8 mouse cellular contexts compared by ENCODE assay signal in the genomic region with DNA sequence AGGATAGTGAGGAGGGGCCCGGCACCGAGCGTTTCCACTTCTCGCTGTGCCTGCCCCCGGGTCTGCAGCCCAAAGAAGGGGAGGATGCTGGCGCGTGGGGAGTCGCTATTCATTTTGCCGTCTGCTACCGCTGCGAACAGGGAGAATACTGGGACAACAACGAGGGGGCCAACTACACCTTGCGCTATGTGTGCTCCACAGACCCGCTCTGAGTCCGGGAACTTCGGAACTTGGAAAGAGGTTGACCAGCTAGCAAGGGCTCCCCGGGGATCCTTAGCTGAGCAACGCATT. TPM values are rescaled to one million over a fixed set of nuclear protein-coding genes. Genes with fewer than 3 reads are reported as not detected.
DNase-seq lines count a peak whose midpoint lies in the region; ATAC-seq and TF ChIP-seq lines count a peak whose summit lies in the region.

No protein-coding gene starts in this region.

- H3K9ac ChIP-seq in ES-Bruce4 (ENCODE audit: low read depth, poor library complexity, severe bottlenecking) = 0 out of 2 replicates have a peak overlapping the region, but pooled peaks have one; percentile 19
- peak overlapping the region; percentile 70 for H3K9ac ChIP-seq in forebrain, embryonic 14.5 days (ENCODE audit: low read length)
- peak overlapping the region; percentile 50 for H3K9ac ChIP-seq in limb, embryonic 15.5 days

- TF ChIP-seq CTCF in ES-Bruce4 (IDR thresholded peaks at IDR 0.05; ENCODE audit: low read depth, low read length) = no peak

- H3K4me3 ChIP-seq in erythroblast, embryonic 14.5 days (replicated peaks) = peak overlapping the region; percentile 30
- H3K4me3 ChIP-seq in ES-Bruce4 (ENCODE audit: low read depth, low read length) = peak overlapping the region; percentile 71
- H3K4me3 ChIP-seq in forebrain, embryonic 14.5 days (ENCODE audit: low read depth, low read length) = peak overlapping the region; percentile 64
- peak overlapping the region; percentile 61 for H3K4me3 ChIP-seq in limb, embryonic 15.5 days

- no peak for ATAC-seq in erythroblast, adult 5-6 weeks (replicated peaks; ENCODE audit: low FRiP score, poor library complexity, severe bottlenecking)
- ATAC-seq in forebrain, embryonic 14.5 days = peak; percentile 58
- ATAC-seq in limb, embryonic 15.5 days (ENCODE audit: insufficient number of reproducible peaks, low FRiP score, low TSS enrichment, low read depth) = 0 out of 2 replicates have a peak, but pooled peaks have one; percentile 14
- no peak for ATAC-seq in monocyte, adult 5-6 weeks (replicated peaks; ENCODE audit: insufficient number of reproducible peaks, low FRiP score, low TSS enrichment, poor library complexity, severe bottlenecking)

- H3K4me2 ChIP-seq in forebrain, embryonic 14.5 days (ENCODE audit: low read length) = peak overlapping the region; percentile 100
- peak overlapping the region; percentile 100 for H3K4me2 ChIP-seq in limb, embryonic 15.5 days

- whole genome bisulfite sequencing in forebrain, embryonic 14.5 days = 1% methylated on average over 18 of the region's 18 CpGs
- WGBS in limb, embryonic 15.5 days = 0% methylated on average over 18 of the region's 18 CpGs

- TF ChIP-seq POLR2A in ES-Bruce4 (IDR thresholded peaks at IDR 0.05; ENCODE audit: insufficient read depth, low read length) = no peak

- H3K9me3 ChIP-seq in erythroblast, embryonic 14.5 days (ENCODE audit: control insufficient read depth, low read length) = peaks cover 2% of the 10 kb centered on the region; the same call in 1 of the 2 replicates
- H3K9me3 ChIP-seq in ES-Bruce4 (replicated peaks; ENCODE audit: control insufficient read depth, insufficient read depth, low read length, poor library complexity, severe bottlenecking) = no peaks in the 10 kb centered on the region
- no peaks in the 10 kb centered on the region for H3K9me3 ChIP-seq in forebrain, embryonic 14.5 days (replicated peaks; ENCODE audit: control insufficient read depth, low read length)
- H3K9me3 ChIP-seq in limb, embryonic 15.5 days = no peaks in the 10 kb centered on the region

- no peaks in the 10 kb centered on the region for H3K4me1 ChIP-seq in erythroblast, embryonic 14.5 days (ENCODE audit: control insufficient read depth)
- no peaks in the 10 kb centered on the region for H3K4me1 ChIP-seq in ES-Bruce4 (ENCODE audit: control insufficient read depth, insufficient read depth, low read length)
- H3K4me1 ChIP-seq in forebrain, embryonic 14.5 days (ENCODE audit: control insufficient read depth, insufficient read depth, low read length) = peaks cover 11% of the 10 kb centered on the region
- H3K4me1 ChIP-seq in limb, embryonic 15.5 days = peaks cover 24% of the 10 kb centered on the region

- TF ChIP-seq EP300 in ES-Bruce4 (IDR thresholded peaks at IDR 0.05; ENCODE audit: insufficient read depth, low read depth, low read length) = no peak

- no peaks in the 10 kb centered on the region for H3K36me3 ChIP-seq in erythroblast, embryonic 14.5 days (ENCODE audit: control insufficient read depth)
- H3K36me3 ChIP-seq in ES-Bruce4 (ENCODE audit: control insufficient read depth, insufficient read depth, low read length, poor library complexity, severe bottlenecking) = no peaks in the 10 kb centered on the region
- H3K36me3 ChIP-seq in forebrain, embryonic 14.5 days (ENCODE audit: control insufficient read depth, insufficient read depth, low read length) = no peaks in the 10 kb centered on the region
- H3K36me3 ChIP-seq in limb, embryonic 15.5 days = no peaks in the 10 kb centered on the region

- peak; percentile 33 for DNase-seq in forebrain, embryonic 14.5 days (ENCODE audit: low spot score)
- DNase-seq in right cerebral cortex, postnatal 4 days = no peak
- DNase-seq in ovary, postnatal 14 days (ENCODE audit: low spot score) = no peak

- no peak overlapping the region for H3K27ac ChIP-seq in ES-Bruce4 (ENCODE audit: insufficient read depth, low read length)
- no peak overlapping the region for H3K27ac ChIP-seq in forebrain, embryonic 14.5 days (ENCODE audit: low read depth, low read length)
- H3K27ac ChIP-seq in limb, embryonic 15.5 days = no peak overlapping the region

- H3K27me3 ChIP-seq in erythroblast, embryonic 14.5 days (ENCODE audit: control insufficient read depth) = peaks cover 46% of the 10 kb centered on the region
- H3K27me3 ChIP-seq in ES-Bruce4 (ENCODE audit: control insufficient read depth, insufficient read depth, low read length, poor library complexity, severe bottlenecking) = peaks cover 6% of the 10 kb centered on the region; the same call in 1 of the 2 replicates
- H3K27me3 ChIP-seq in forebrain, embryonic 14.5 days (replicated peaks; ENCODE audit: control insufficient read depth, insufficient read depth, low read length) = 0 out of 2 replicates have a peak, but pooled peaks cover 11% of the 10 kb centered on the region
- peaks cover 14% of the 10 kb centered on the region; the same call in 1 of the 2 replicates for H3K27me3 ChIP-seq in limb, embryonic 15.5 days

RNA-seq across cellular contexts. Expression of gene Ppp1r3g, which starts 10.7 kb away (rescaled TPM):
- not detected in 2 replicates for polyA plus RNA-seq in erythroblast, embryonic 14.5 days (2012)
- total RNA-seq in erythroblast, adult 5-6 weeks (2015; ENCODE audit: low replicate concordance) = not detected in 2 replicates
- total RNA-seq in erythroblast, adult 5-6 weeks (2017; ENCODE audit: low replicate concordance) = not detected in 2 replicates
- polyA plus RNA-seq in ES-Bruce4 (2011; ENCODE audit: insufficient read depth, insufficient read length, low read depth, missing spikeins) = not detected in 2 replicates
- 0.59 and 0.76 TPM in 2 replicates for polyA plus RNA-seq in forebrain, embryonic 14.5 days (2014; fragmentation: Nextera tagmentation; extraction: Ambion mirVana)
- polyA plus RNA-seq in limb, embryonic 15.5 days (2015; fragmentation: Nextera tagmentation; extraction: Ambion mirVana) = 2.2 and 3.2 TPM in 2 replicates
- total RNA-seq in monocyte, adult 5-6 weeks (2017) = not detected in 3 replicates

Comparison
In these comparisons a context has a peak if more than half of its experiments do, and no peak if none do; other contexts are left out.
1. ATAC-seq: peak in forebrain, embryonic 14.5 days (single experiment) and limb, embryonic 15.5 days (single experiment); none in erythroblast, adult 5-6 weeks (single experiment) and monocyte, adult 5-6 weeks (single experiment).
2. H3K9ac ChIP-seq: peak in every context shown above with its lines; median percentile 70 in forebrain, embryonic 14.5 days; 50 in limb, embryonic 15.5 days; 19 in ES-Bruce4.
3. Peak in every context shown above with its lines, with median percentiles within 50 percentile points of each other: H3K4me3 ChIP-seq.